Mouse (Mus musculus) embryonic facial prominence, embryonic 10.5 days (tissue): ENCODE results near the gene Cfdp1. TPM values are rescaled to one million over a fixed set of nuclear protein-coding genes. Genes with fewer than 3 reads are reported as not detected.

ENCODE experiments used
- DNase-seq: peaks from one replicate; pipeline ENCODE4 v3.0.0-alpha.2; 2017; ENCODE audit warnings: low spot score
- H3K27ac ChIP-seq: fragments of 300-500 bp; sonication (generic); replicated peaks from 2 replicates; pipeline ENCODE4 v1.5.1; 2016; ENCODE audit warnings: mild to moderate bottlenecking
- H3K27me3 ChIP-seq: fragments of 300-500 bp; sonication (generic); replicated peaks from 2 replicates; pipeline ENCODE4 v1.6.1; 2016; ENCODE audit warnings: low read depth, mild to moderate bottlenecking; ENCODE audit not compliant: poor library complexity, severe bottlenecking
- H3K36me3 ChIP-seq: fragments of 300-500 bp; sonication (generic); replicated peaks from 2 replicates; pipeline ENCODE4 v1.6.1; 2016; ENCODE audit warnings: mild to moderate bottlenecking, moderate library complexity
- H3K4me1 ChIP-seq: fragments of 300-500 bp; sonication (generic); 2 replicates; pipeline ENCODE4 v1.6.1; 2016
- H3K4me3 ChIP-seq: fragments of 300-500 bp; sonication (generic); 2 replicates; pipeline ENCODE4 v1.5.1; 2016; ENCODE audit warnings: mild to moderate bottlenecking, moderate library complexity
- H3K9me3 ChIP-seq: fragments of 300-500 bp; sonication (generic); 2 replicates; pipeline ENCODE4 v1.6.1; 2016; ENCODE audit warnings: mild to moderate bottlenecking
- WGBS: fragments of 180-500 bp; shearing (Covaris S2); methylation state at CpG from one replicate; pipeline ENCODE4 v1.1.7; 2016; 5-methylcytosine and 5-hydroxymethylcytosine counted together
- polyA plus RNA-seq: library from polyadenylated mRNA; unstranded; fragments of >200 nt; fragmentation: Nextera tagmentation; extraction: Ambion mirVana; gene quantifications from 2 replicates; pipeline ENCODE4 v1.2.1, GENCODE M21; 2016

Cfdp1 gene
- polyA plus RNA-seq, 1 experiment from 2014 or later = 237 TPM

DNA sequence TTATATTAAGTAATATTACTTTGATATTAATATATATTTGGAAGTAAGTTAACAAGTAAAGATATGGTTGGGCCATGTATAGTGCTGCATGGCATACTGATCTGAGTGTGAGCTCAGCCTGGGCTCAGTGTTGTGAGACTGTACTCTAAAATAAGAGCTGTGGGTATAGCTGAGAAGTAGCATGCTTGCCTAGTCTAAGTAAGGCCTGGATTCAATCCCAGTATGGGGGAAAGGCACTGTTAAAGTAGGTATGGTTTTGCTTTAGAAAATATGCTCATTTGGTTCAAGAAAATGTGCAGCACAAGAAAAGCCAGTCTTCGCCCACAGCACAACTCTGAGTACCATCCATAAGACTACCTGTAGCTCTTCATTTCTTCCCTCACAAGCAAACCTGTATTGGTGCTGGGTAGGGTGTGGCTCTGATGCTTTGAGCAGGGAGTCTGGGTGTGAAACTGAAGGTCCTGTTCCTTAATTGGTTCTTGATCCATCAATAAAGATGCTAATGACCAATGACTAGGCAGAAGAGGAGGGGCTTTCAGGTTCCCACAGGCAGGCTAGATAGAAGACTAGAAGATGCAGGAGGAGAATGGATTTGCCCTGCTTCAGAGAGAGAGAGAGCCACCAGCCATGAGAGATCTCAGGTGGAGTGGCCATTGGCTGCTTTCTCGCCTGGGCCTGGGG is 43.3 kb downstream of the Cfdp1 start:
- no peaks in the 10 kb centered on the region for H3K9me3 ChIP-seq
- no peak overlapping the region for H3K4me3 ChIP-seq
- peaks cover 59% of the 10 kb centered on the region for H3K36me3 ChIP-seq
- 65% methylated on average over 2 of the region's 2 CpGs for WGBS
- H3K27ac ChIP-seq = no peak overlapping the region
- H3K27me3 ChIP-seq = no peaks in the 10 kb centered on the region
- no peaks in the 10 kb centered on the region; the same call in 1 of the 2 replicates for H3K4me1 ChIP-seq
- DNase-seq = no peak

DNA sequence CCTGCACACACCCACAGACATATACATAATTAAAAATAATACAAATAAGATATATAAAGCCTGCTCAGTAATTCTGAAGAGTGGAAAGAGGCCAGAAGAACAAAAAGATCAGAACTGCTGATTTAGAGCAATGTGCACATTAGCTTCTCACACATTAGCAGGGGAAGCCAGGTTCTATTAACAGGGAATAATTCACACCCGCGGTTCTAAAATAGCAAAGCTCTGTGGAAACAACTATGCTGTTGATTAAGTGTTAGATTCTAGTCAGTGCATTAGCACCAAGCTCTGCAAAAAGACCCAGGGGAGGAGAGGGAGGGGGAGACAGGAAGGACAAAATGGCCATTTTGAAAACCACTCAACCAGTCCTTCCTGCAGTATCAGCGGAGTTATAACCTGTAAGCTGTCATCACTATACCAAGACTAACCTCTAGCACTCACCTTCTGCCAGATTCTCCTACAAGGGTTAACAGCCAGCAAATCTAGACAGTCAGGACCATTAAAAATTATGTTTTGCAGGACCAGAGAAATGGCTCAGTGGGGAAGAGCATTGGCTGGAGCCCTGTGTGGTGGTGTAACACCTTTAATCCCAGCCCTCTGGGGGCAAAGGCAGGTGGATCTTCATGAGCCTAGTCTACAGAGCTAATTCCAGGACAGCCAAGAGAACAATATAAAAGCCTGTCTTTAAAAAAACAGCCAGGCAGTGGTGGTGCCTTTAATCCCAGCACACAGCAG is 45.0 kb downstream of the Cfdp1 start:
- Histone ChIP-seq H3K27me3 (no peaks in the 10 kb centered on the region), H3K4me1 (no peaks in the 10 kb centered on the region; the same call in 1 of the 2 replicates), H3K27ac (no peak overlapping the region), H3K4me3 (no peak overlapping the region), H3K9me3 (no peaks in the 10 kb centered on the region), H3K36me3 (peaks cover 49% of the 10 kb centered on the region)
- DNase-seq = no peak
- 91% methylated on average over 3 of the region's 3 CpGs for WGBS

DNA sequence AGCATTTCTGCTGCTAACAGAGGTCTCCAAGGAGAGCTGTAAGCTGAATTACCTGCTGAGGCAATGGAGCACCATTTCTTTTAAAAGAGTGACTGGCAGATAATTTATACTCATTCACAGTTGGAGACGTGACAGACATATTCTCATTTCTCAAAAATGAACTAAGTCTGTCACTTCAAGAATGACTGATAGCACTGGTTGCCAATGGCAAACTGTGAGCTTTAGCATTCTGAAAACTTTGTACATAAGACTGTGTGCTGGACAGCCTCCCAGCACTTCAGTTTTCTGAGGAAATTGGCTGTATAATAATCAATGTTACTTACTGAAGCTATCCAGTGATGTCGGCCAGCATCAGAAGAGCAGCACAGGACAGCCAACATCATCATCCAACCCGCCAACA is 46.1 kb downstream of the Cfdp1 start:
- WGBS = 99% methylated on average over 3 of the region's 3 CpGs

DNA sequence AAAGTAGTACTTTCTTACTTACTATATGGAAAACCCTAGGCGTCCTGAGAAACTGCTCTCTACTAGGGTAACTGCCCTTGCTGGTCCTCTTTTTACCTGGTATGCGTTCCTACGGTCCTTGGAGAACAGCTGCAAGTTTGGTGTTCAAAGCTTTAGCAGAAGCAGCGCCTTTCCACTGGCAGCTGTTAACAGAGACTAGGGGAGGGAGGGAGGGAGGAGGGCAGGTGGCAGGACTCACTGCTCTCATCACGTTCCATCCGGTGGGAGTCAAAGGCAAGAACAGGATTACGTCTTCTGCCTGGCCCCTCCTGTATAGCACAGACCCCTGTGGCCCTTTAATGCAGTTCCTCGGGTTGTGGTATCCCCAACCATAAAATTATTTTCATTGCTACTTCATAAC is 50.7 kb downstream of the Cfdp1 start:
- H3K4me1 ChIP-seq = peaks cover 20% of the 10 kb centered on the region
- peaks cover 37% of the 10 kb centered on the region for H3K36me3 ChIP-seq
- no peak for DNase-seq
- H3K4me3 ChIP-seq = no peak overlapping the region
- 87% methylated on average over 8 of the region's 8 CpGs for WGBS
- no peak overlapping the region for H3K27ac ChIP-seq
- H3K9me3 ChIP-seq = no peaks in the 10 kb centered on the region
- no peaks in the 10 kb centered on the region for H3K27me3 ChIP-seq

More for the DNA sequence above, 46.1 kb downstream of the Cfdp1 start:
- H3K27me3 ChIP-seq = no peaks in the 10 kb centered on the region
- no peak for DNase-seq
- H3K9me3 ChIP-seq = no peaks in the 10 kb centered on the region
- H3K36me3 ChIP-seq = peaks cover 49% of the 10 kb centered on the region
- no peaks in the 10 kb centered on the region; the same call in 1 of the 2 replicates for H3K4me1 ChIP-seq
- H3K4me3 ChIP-seq = no peak overlapping the region
- H3K27ac ChIP-seq = no peak overlapping the region

DNA sequence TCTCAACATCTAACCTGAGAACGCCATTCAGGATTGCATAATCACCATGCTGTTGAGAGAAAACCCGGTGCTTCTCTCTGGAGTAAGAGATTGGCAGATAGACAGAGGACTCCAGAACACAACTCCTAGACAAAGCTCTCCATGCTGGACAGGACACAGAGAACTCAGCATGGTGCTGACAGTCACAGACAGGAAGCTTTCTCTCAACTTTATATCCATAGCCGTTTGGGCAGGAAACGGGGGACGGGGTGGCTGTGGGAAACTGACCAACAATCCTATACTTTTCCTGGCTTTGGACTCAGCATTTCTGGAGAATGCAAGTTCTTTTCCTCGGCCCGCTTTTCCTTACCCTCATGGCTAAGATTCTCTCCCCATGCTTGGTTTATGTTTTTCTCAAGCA is 51.8 kb downstream of the Cfdp1 start:
- 84% methylated on average over 7 of the region's 7 CpGs for WGBS
- H3K27me3 ChIP-seq = no peaks in the 10 kb centered on the region
- H3K9me3 ChIP-seq = no peaks in the 10 kb centered on the region
- peaks cover 42% of the 10 kb centered on the region for H3K36me3 ChIP-seq
- peaks cover 20% of the 10 kb centered on the region for H3K4me1 ChIP-seq
- H3K4me3 ChIP-seq = no peak overlapping the region
- H3K27ac ChIP-seq = no peak overlapping the region; the same call in 1 of the 2 replicates
- no peak for DNase-seq

DNA sequence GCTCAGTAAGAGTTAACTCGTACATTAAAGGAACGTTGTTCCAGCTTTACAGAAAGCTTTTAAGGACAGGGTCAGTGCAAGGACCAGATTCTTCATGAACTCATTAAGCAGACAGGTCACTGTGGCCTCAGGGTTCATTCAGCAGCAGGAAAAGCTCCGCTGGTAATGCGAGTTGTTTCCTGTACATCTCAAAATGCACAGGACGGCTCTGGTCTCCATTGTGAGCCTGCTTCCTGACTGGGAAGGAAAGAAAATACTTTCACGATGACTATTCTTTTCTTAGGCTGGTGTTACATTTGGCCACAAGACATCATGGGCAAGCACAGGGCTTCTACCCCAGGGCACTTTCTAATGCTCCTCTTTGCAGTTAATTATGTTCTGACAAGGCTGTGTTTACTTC is 52.6 kb downstream of the Cfdp1 start:
- peak; percentile 30 for DNase-seq
- Histone ChIP-seq H3K4me3 (no peak overlapping the region), H3K36me3 (peaks cover 50% of the 10 kb centered on the region), H3K4me1 (peaks cover 20% of the 10 kb centered on the region), H3K9me3 (no peaks in the 10 kb centered on the region), H3K27me3 (no peaks in the 10 kb centered on the region), H3K27ac (no peak overlapping the region)
- 28% methylated on average over 6 of the region's 6 CpGs for WGBS

DNA sequence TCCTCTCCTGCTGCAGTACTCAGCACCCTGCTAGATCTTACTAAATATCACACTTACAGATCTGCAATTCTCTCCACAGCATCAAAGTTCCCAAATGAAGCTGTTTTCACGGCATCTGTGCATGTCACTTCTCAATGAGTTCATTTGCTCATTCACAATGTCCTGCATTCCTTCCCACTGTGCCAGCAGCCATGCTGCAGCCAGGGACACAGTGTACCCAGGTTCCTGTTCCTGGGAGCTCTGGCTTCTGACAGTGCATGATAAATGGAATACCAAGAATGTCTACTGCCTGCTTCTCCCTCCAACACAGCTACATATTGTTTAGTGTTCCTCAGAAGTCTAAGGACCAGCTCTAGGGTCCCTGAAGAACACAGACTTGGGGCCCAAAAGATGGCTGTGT is 57.6 kb downstream of the Cfdp1 start:
- WGBS = 84% methylated on average over 1 of the region's 1 CpGs
- Histone ChIP-seq H3K4me3 (no peak overlapping the region), H3K4me1 (peaks cover 9% of the 10 kb centered on the region), H3K9me3 (no peaks in the 10 kb centered on the region), H3K27ac (no peak overlapping the region), H3K36me3 (peaks cover 56% of the 10 kb centered on the region), H3K27me3 (no peaks in the 10 kb centered on the region)
- no peak for DNase-seq

DNA sequence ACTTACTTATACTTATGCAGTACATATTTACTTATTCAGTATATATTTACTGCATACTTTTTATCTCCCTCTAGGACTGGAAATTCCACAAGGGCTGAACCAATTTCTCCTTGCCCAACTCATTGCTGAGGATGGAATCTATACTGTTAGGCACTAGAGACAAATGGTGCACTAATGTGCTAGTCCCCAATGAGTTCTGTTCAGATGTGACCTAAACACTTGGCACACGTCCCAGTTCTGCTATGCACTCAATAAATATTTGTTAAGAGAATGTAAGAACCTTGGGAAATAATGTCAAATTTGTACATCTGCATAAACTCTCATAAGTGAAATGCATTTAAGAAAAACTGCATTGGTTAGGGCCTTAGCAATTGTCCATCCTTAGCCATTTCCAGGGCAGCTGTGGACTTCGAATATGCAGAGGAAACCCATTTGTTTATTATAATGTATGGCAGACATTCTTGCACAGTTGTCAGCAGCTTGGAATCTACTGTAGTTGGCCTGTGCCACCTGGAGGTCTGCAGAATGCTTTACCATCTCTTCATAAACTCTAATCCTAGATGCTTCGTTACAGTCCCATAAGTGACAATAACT is 60.7 kb downstream of the Cfdp1 start:
- H3K27me3 ChIP-seq = no peaks in the 10 kb centered on the region
- no peak overlapping the region for H3K27ac ChIP-seq
- peaks cover 12% of the 10 kb centered on the region for H3K4me1 ChIP-seq
- WGBS = 92% methylated on average over 3 of the region's 3 CpGs
- no peaks in the 10 kb centered on the region for H3K9me3 ChIP-seq
- no peak overlapping the region for H3K4me3 ChIP-seq
- H3K36me3 ChIP-seq = peaks cover 65% of the 10 kb centered on the region
- no peak for DNase-seq

DNA sequence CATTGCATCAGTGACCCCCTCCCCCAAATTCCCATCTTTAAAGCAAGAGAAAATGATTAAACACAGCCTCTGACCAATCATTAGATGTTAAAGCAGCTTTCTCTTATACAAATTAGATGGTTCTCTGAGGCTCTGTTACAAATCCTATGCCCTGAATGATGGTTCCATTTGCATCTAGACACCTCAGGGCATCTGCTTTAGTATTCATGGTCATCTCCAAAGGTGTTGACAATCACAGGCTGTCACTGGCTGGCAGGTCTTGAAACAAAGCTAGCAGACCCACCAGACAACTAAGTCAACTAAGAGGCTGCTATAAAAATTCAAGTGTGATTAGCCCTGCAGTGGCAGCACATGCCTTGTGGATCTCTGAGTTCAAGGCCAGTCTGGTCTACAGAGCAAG is 64.5 kb downstream of the Cfdp1 start:
- Histone ChIP-seq H3K27ac (no peak overlapping the region), H3K36me3 (peaks cover 44% of the 10 kb centered on the region), H3K4me1 (peaks cover 31% of the 10 kb centered on the region), H3K9me3 (no peaks in the 10 kb centered on the region), H3K27me3 (no peaks in the 10 kb centered on the region), H3K4me3 (no peak overlapping the region)
- DNase-seq = no peak

DNA sequence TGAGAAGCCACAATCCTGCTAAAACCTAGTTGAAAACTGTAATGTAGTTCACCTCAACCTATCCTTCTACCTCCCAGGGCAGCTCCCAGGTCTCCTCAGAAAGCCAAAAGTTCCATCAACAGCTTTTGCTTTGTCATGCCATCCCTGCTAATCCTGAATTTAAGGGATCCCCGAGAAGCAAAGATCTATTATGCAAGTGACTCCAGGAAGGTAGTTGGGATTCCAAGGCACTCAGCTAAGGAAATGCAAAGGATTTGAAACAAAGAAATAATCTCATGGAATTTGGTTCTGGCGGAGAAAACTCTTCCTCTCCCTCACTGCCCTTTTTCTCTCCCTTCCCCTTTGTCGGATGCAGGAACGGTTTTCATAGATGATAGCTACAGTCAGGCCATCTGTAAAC is 64.9 kb downstream of the Cfdp1 start:
- Histone ChIP-seq H3K36me3 (peaks cover 42% of the 10 kb centered on the region), H3K4me3 (no peak overlapping the region), H3K4me1 (peaks cover 31% of the 10 kb centered on the region), H3K27me3 (no peaks in the 10 kb centered on the region), H3K9me3 (no peaks in the 10 kb centered on the region), H3K27ac (no peak overlapping the region)
- DNase-seq = no peak
- 43% methylated on average over 4 of the region's 4 CpGs for whole genome bisulfite sequencing

DNA sequence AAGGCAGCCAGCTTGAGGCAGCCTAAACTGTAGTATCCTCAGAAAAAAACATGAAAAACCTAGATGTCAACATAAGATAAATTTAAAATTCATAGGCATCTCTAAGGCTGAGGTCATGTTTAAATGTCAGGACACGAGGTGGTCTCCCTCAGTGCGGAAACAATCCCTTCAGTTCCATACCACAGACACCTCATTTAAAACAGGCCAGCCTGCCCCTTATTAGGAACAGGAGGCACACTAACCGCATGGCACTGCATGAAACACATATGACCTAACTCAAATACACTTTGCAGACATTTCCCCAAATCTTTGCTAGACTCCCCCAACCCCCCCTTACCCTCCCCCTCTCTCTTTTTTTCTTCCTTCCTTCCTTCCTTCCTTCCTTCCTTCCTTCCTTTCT is 65.6 kb downstream of the Cfdp1 start:
- Histone ChIP-seq H3K9me3 (no peaks in the 10 kb centered on the region), H3K27me3 (no peaks in the 10 kb centered on the region), H3K27ac (0 out of 2 replicates have a peak overlapping the region, but pooled peaks have one; percentile 55), H3K4me3 (no peak overlapping the region), H3K4me1 (peaks cover 31% of the 10 kb centered on the region), H3K36me3 (peaks cover 36% of the 10 kb centered on the region)
- WGBS = 66% methylated on average over 3 of the region's 3 CpGs
- DNase-seq = no peak

DNA sequence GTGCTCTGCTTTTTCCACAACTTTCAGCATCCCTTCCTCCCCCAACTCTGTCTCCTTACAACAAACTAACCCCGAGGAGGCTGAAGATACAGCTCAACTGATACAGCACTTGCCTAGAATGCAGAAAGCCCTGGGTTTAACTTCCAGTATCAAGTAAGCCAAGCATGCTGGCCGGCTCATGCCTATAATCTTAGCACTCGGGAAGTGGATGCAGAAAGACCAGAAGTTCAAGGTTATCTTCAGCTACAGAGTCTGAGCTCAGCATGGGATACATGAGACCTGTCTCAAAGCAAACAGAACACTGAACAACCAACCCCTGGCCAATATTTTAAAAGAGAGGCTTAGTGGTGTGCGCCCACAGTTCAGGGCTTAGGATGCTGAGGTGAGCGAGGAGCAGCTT is 66.0 kb downstream of the Cfdp1 start:
- no peaks in the 10 kb centered on the region for H3K9me3 ChIP-seq
- peaks cover 31% of the 10 kb centered on the region for H3K4me1 ChIP-seq
- H3K27ac ChIP-seq = peak overlapping the region; percentile 55; the same call in 1 of the 2 replicates
- H3K27me3 ChIP-seq = no peaks in the 10 kb centered on the region
- no peak for DNase-seq
- H3K4me3 ChIP-seq = no peak overlapping the region
- peaks cover 34% of the 10 kb centered on the region for H3K36me3 ChIP-seq
- WGBS = 72% methylated on average over 5 of the region's 5 CpGs

DNA sequence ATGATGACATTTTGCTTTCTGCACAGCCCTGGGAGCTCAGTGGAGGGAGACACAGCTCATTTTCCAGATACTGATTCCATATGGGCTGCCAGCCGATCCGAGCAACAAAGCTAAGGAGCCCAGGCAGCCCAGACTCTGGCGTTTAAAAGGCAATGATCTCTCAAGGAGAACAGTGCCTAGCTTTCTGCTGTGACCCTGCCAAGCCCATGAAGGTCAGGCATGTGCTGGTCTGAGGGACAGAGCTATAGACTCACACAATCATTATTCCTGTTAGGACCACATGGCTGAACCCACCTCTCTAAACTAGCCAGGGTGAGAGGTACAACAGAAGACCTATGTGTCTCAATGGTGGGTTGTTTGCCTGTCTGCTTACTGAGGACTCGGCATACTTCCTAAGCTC is 66.4 kb downstream of the Cfdp1 start:
- peaks cover 34% of the 10 kb centered on the region for H3K36me3 ChIP-seq
- H3K9me3 ChIP-seq = no peaks in the 10 kb centered on the region
- no peak for DNase-seq
- peaks cover 32% of the 10 kb centered on the region for H3K4me1 ChIP-seq
- no peak overlapping the region for H3K4me3 ChIP-seq
- peak overlapping the region; percentile 55 for H3K27ac ChIP-seq
- 34% methylated on average over 4 of the region's 4 CpGs for WGBS
- H3K27me3 ChIP-seq = no peaks in the 10 kb centered on the region
